Mouse (Mus musculus): ENCODE measurements around the gene Ncor2. TPM values are rescaled to one million over a fixed set of nuclear protein-coding genes. Genes with fewer than 3 reads are reported as not detected.
A peak's percentile ranks its signal among the peaks of the same experiment; 100 is the strongest.

The Ncor2 gene
- polyA plus RNA-seq, 1 experiment, result 46.9 TPM

- 2% methylated on average over 44 of the region's 44 CpGs for WGBS
- TF ChIP-seq POLR2A (IDR thresholded peaks at IDR 0.05; ENCODE audit: borderline replicate concordance, control insufficient read depth, low read depth, low read length) (no peak; the same call in 1 of the 2 replicates), CTCF (IDR thresholded peaks at IDR 0.05; ENCODE audit: control insufficient read depth, insufficient read depth, low read length) (peak; percentile 12; the same call in 1 of the 2 replicates)
- Histone ChIP-seq H3K27ac (ENCODE audit: control insufficient read depth, insufficient read depth, low read depth, low read length, poor library complexity) (peak overlapping the region; percentile 39; the same call in 1 of the 2 replicates), H3K4me1 (ENCODE audit: control insufficient read depth, insufficient read depth, low read length) (peaks cover 5% of the 10 kb centered on the region), H3K4me3 (replicated peaks; ENCODE audit: control insufficient read depth, low read depth, low read length) (peak overlapping the region; percentile 75)
These were observed 1.4 kb downstream of the Ncor2 start for GRCm38 (mm10) chr5:125177481-125178134.

- no peak overlapping the region for H3K4me3 ChIP-seq (replicated peaks; ENCODE audit: control insufficient read depth, low read depth, low read length)
- H3K27ac ChIP-seq (ENCODE audit: control insufficient read depth, insufficient read depth, low read depth, low read length, poor library complexity), result no peak overlapping the region
- peaks cover 5% of the 10 kb centered on the region for H3K4me1 ChIP-seq (ENCODE audit: control insufficient read depth, insufficient read depth, low read length)
- no peak; the same call in 1 of the 2 replicates for TF ChIP-seq POLR2A (IDR thresholded peaks at IDR 0.05; ENCODE audit: borderline replicate concordance, control insufficient read depth, low read depth, low read length)
- TF ChIP-seq CTCF (IDR thresholded peaks at IDR 0.05; ENCODE audit: control insufficient read depth, insufficient read depth, low read length), result no peak
- WGBS, result 59% methylated on average over 12 of the region's 12 CpGs
These were observed 2.2 kb downstream of the Ncor2 start for GRCm38 (mm10) chr5:125176864-125177263.

- peaks cover 5% of the 10 kb centered on the region for H3K4me1 ChIP-seq (ENCODE audit: control insufficient read depth, insufficient read depth, low read length)
- 68% methylated on average over 5 of the region's 5 CpGs for WGBS
- TF ChIP-seq CTCF (IDR thresholded peaks at IDR 0.05; ENCODE audit: control insufficient read depth, insufficient read depth, low read length) (no peak), POLR2A (IDR thresholded peaks at IDR 0.05; ENCODE audit: borderline replicate concordance, control insufficient read depth, low read depth, low read length) (no peak)
- no peak overlapping the region for H3K4me3 ChIP-seq (replicated peaks; ENCODE audit: control insufficient read depth, low read depth, low read length)
- no peak overlapping the region for H3K27ac ChIP-seq (ENCODE audit: control insufficient read depth, insufficient read depth, low read depth, low read length, poor library complexity)
These were observed 2.7 kb downstream of the Ncor2 start for GRCm38 (mm10) chr5:125176370-125176766.

GRCm38 (mm10) chr5:125175673-125176369 is 3.2 kb downstream of the Ncor2 start:
- H3K4me3 ChIP-seq (replicated peaks; ENCODE audit: control insufficient read depth, low read depth, low read length), result no peak overlapping the region
- 69% methylated on average over 9 of the region's 9 CpGs for WGBS
- H3K27ac ChIP-seq (ENCODE audit: control insufficient read depth, insufficient read depth, low read depth, low read length, poor library complexity), result no peak overlapping the region
- peaks cover 5% of the 10 kb centered on the region for H3K4me1 ChIP-seq (ENCODE audit: control insufficient read depth, insufficient read depth, low read length)
- no peak for TF ChIP-seq POLR2A (IDR thresholded peaks at IDR 0.05; ENCODE audit: borderline replicate concordance, control insufficient read depth, low read depth, low read length)
- TF ChIP-seq CTCF (IDR thresholded peaks at IDR 0.05; ENCODE audit: control insufficient read depth, insufficient read depth, low read length), result no peak

- H3K4me3 ChIP-seq (replicated peaks; ENCODE audit: control insufficient read depth, low read depth, low read length), result no peak overlapping the region
- 59% methylated on average over 13 of the region's 13 CpGs for WGBS
- TF ChIP-seq POLR2A (IDR thresholded peaks at IDR 0.05; ENCODE audit: borderline replicate concordance, control insufficient read depth, low read depth, low read length) (no peak), CTCF (IDR thresholded peaks at IDR 0.05; ENCODE audit: control insufficient read depth, insufficient read depth, low read length) (no peak)
- H3K27ac ChIP-seq (ENCODE audit: control insufficient read depth, insufficient read depth, low read depth, low read length, poor library complexity), result no peak overlapping the region
- peaks cover 5% of the 10 kb centered on the region for H3K4me1 ChIP-seq (ENCODE audit: control insufficient read depth, insufficient read depth, low read length)
These were observed 4.0 kb downstream of the Ncor2 start for GRCm38 (mm10) chr5:125174726-125175672.

GRCm38 (mm10) chr5:125173868-125174267 is 5.2 kb downstream of the Ncor2 start:
- no peak overlapping the region for H3K4me3 ChIP-seq (replicated peaks; ENCODE audit: control insufficient read depth, low read depth, low read length)
- WGBS, result 83% methylated on average over 1 of the region's 1 CpGs
- H3K4me1 ChIP-seq (ENCODE audit: control insufficient read depth, insufficient read depth, low read length), result peaks cover 2% of the 10 kb centered on the region; the same call in 1 of the 2 replicates
- TF ChIP-seq CTCF (IDR thresholded peaks at IDR 0.05; ENCODE audit: control insufficient read depth, insufficient read depth, low read length), result no peak
- no peak for TF ChIP-seq POLR2A (IDR thresholded peaks at IDR 0.05; ENCODE audit: borderline replicate concordance, control insufficient read depth, low read depth, low read length)
- no peak overlapping the region for H3K27ac ChIP-seq (ENCODE audit: control insufficient read depth, insufficient read depth, low read depth, low read length, poor library complexity)

- TF ChIP-seq CTCF (IDR thresholded peaks at IDR 0.05; ENCODE audit: control insufficient read depth, insufficient read depth, low read length) (no peak), POLR2A (IDR thresholded peaks at IDR 0.05; ENCODE audit: borderline replicate concordance, control insufficient read depth, low read depth, low read length) (no peak)
- no peak overlapping the region for H3K4me3 ChIP-seq (replicated peaks; ENCODE audit: control insufficient read depth, low read depth, low read length)
- peaks cover 2% of the 10 kb centered on the region; the same call in 1 of the 2 replicates for H3K4me1 ChIP-seq (ENCODE audit: control insufficient read depth, insufficient read depth, low read length)
- WGBS, result 80% methylated on average over 12 of the region's 12 CpGs
- H3K27ac ChIP-seq (ENCODE audit: control insufficient read depth, insufficient read depth, low read depth, low read length, poor library complexity), result no peak overlapping the region; the same call in 1 of the 2 replicates
These were observed 6.0 kb downstream of the Ncor2 start for GRCm38 (mm10) chr5:125172831-125173615.
